Mouse (Mus musculus) CH12.LX (cell line): ENCODE data around the gene A030005L19Rik.

ENCODE experiments used
- CTCF ChIP-seq, 2 experiments: IDR thresholded peaks in 1 of 2; conservative IDR thresholded peaks in 1 of 2; 2 replicates each; pipeline ENCODE4 v1.5.1; 2011 to 2012; ENCODE audit warnings: low read depth in 2 of 2, low read length in 2 of 2, improper control_type of control experiment in 1 of 2, inconsistent platforms in 1 of 2, mild to moderate bottlenecking in 1 of 2, moderate library complexity in 1 of 2
- KAT2A ChIP-seq: IDR thresholded peaks from 2 replicates; pipeline ENCODE4 v1.6.1; 2012; ENCODE audit warnings: low read length, improper control_type of control experiment, inconsistent platforms; ENCODE audit not compliant: insufficient replicate concordance
- NELFE ChIP-seq: IDR thresholded peaks from 2 replicates; pipeline ENCODE4 v1.6.1; 2011; ENCODE audit warnings: low read depth, low read length, improper control_type of control experiment
- POLR2A ChIP-seq: IDR thresholded peaks from 2 replicates; pipeline ENCODE4 v1.6.1; 2011; ENCODE audit warnings: low read depth, mild to moderate bottlenecking, improper control_type of control experiment, low read length
- ZC3H11A ChIP-seq: IDR thresholded peaks from 2 replicates; pipeline ENCODE4 v1.6.1; 2012; ENCODE audit warnings: low read depth, mild to moderate bottlenecking, inconsistent platforms, low read length, improper control_type of control experiment

DNA sequence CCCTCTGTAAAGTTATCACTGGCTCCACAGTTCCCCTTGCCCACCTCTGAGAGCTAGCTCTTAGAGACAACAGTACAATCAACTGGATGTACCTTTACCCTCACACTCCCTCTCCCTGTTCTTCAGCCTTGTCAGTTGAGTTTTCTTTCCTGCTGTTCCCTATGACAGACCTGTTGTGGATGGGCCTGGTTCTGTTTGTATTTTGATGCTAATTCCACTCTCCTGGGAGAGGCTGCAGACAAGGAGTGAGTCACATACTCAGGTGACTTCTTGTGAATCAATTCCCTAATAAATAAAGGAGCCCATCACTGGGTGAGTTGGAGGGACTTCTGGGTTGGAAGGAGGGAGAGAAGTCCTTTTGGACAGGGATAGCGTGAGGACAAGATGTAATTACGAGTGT lies 35.5 kb downstream of the A030005L19Rik start:
- no peak for TF ChIP-seq POLR2A
- TF ChIP-seq NELFE, result no peak
- no peak for TF ChIP-seq CTCF (conservative IDR thresholded peaks at IDR 0.05 in 1 of 2, IDR thresholded peaks at IDR 0.05 in 1 of 2; ENCODE audit: low read depth in 2 of 2, low read length in 2 of 2)
- TF ChIP-seq KAT2A, result no peak
- no peak for TF ChIP-seq ZC3H11A
